Mouse (Mus musculus) olfactory bulb, adult 2 months (tissue): Measurements from ENCODE around the gene I830077J02Rik.

Source experiments
- CTCF ChIP-seq: fragments of 200-500 bp; IDR thresholded peaks from 2 replicates; pipeline ENCODE4 v1.5.1; 2012; ENCODE audit warnings: low read depth, mild to moderate bottlenecking, low read length, moderate library complexity; ENCODE audit not compliant: insufficient read depth
- POLR2A ChIP-seq: fragments of 200-500 bp; IDR thresholded peaks from 2 replicates; pipeline ENCODE4 v1.6.1; 2012; ENCODE audit warnings: mild to moderate bottlenecking, low read depth, low read length, moderate library complexity; ENCODE audit not compliant: insufficient read depth

GRCm38 (mm10) chr3:105928195-105928569 is 4.3 kb downstream of the I830077J02Rik start:
- TF ChIP-seq CTCF: no peak
- TF ChIP-seq POLR2A: no peak
